Mouse (Mus musculus) kidney, postnatal 25 days (tissue): ENCODE measurements at regions not wholly inside any gene's neighbourhood (a gene's known extent, or its start where the extent isn't known, plus 50 kb on each side); places are given as distances from the start of the nearest gene placed in this dataset.

Experiments
- DNase-seq, 2 experiments: peaks; one replicate each; pipeline ENCODE4 v3.0.0; 2021; ENCODE audit warnings: mixed read lengths in 2 of 2

GRCm38 (mm10) chr6:49641256-49641655, 181.3 kb upstream of the Npy start:
- DNase-seq, result no peak

DNA sequence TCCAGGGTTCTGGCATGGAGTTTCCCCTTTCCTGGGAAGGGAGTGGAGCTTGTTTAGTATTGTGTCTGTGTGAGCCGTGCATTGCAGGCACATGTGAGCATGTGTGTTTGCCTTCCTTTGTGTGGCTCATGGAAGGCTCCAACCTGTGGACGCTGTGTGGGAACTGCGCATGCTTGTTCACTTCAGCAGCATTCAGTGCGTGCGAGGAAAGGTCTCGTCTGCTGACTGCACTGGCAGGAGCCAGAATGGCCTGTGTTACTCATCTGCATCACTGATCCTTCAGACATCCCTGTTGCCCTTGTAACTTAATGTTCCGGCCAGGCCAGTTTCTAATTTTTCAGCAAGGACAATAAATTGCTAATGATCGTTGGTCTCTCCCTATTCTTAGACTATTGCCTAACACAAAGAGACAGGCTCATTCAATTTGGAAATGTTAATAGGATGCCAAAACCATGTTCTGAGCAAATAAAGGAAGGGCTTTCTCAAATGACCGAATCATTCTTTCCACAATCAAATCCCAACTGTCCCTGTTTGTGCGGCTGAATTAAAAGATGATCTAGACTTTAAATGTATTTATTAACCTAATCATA, 167.9 kb upstream of the Npy start:
- no peak for DNase-seq

- no peak for DNase-seq
Measured at GRCm38 (mm10) chr6:49655241-49655640, 167.3 kb upstream of the Npy start.

GRCm38 (mm10) chr6:49656359-49657280, 165.9 kb upstream of the Npy start:
- no peak for DNase-seq

DNA sequence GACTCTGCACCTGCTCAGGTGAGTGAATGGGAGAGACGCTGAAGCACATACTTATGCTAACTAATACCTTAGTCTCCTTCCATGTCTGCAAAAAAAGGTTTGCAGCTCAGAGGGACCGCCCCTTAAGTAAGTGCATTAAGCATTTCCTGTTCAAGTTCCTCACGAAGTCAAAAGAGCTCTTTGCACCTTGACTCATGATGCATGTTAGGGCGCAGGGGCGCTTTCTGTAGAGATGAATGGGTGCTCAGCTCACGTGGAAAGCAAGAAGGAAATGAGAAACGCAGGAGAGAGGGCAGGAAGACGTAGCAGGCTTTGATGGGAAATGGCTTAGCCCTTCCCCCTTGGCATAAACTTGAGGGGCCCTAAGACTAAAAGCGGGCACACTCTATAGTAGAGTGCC, 164.5 kb upstream of the Npy start:
- no peak for DNase-seq

DNA sequence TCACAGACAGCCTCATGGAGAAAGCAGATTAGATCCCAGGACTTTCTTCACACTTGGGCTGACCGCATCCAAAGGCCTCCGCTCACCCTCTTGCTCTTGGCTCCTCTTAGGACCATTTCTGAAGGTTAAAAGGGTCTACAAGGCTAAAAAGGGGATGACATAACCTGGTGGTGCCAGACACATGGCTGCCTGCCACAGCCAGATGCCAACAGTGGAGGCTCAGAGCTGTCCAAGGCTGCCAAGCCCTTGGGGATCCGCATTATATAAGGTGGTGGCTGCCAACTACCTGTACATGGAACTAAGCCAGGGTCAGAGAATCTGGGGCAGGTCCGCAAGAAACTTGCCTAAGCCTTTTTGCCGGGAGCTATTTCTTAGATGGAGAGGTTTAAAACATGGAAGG, 151.5 kb upstream of the Npy start:
- DNase-seq, result peak in 1 of 2 experiments; percentile 54

- no peak for DNase-seq
Measured at GRCm38 (mm10) chr6:49671912-49672311, 150.6 kb upstream of the Npy start.

- peak in 1 of 2 experiments; percentile 3 for DNase-seq
Measured at GRCm38 (mm10) chr6:49686776-49687175, 135.7 kb upstream of the Npy start.

- DNase-seq, result peak; percentile 4 to 40
Measured at GRCm38 (mm10) chr6:49692032-49692539, 130.4 kb upstream of the Npy start.

DNA sequence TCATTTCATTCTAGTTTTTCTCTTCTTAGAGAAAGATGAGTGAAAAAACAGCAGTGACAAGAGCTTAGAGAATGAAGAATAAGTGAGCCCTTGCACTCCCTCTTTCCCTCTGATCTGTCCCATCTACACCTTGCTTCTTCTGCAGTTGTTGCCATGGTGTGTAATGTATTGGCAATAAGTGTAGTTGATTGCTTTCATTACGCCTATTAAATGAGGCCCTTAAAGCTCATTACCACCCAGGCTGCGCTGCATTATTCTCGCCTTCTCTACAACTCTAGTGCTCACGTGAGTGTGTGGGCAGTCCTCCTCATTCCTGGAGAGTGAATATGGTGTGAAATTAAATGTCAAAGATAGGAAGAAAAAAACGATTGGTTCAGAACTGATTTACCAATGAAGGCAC, 127.7 kb upstream of the Npy start:
- DNase-seq, result no peak

- DNase-seq, result no peak
Measured at GRCm38 (mm10) chr6:49696990-49697389, 125.5 kb upstream of the Npy start.

- DNase-seq, result no peak
Measured at GRCm38 (mm10) chr6:49701453-49701852, 121.1 kb upstream of the Npy start.

GRCm38 (mm10) chr6:49712980-49713379, 109.5 kb upstream of the Npy start:
- DNase-seq, result no peak

- peak in 1 of 2 experiments; percentile 24 for DNase-seq
Measured at GRCm38 (mm10) chr6:49716520-49716919, 106.0 kb upstream of the Npy start.

- DNase-seq, result no peak
Measured at GRCm38 (mm10) chr6:49716945-49717344, 105.6 kb upstream of the Npy start.

DNA sequence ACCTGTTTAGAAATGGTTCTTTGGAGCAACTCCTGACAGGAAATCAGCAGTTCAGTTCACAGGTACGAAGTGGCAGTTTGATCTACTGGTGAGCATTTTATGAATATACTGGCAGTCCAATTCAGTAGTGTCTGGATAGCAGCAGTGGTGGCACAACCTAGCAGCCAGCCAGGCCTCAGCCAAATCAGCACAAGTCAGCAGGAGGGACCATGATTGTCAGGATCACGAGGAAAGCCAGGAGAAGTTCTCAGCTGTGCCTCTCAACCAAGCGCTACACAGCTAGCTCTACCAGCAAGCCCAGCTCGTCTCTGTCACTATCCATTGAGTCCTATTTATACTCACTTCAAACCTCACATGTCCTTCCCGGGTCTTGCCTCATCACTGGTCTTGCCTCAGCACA, 89.3 kb upstream of the Npy start:
- no peak for DNase-seq

- DNase-seq, result no peak
Measured at GRCm38 (mm10) chr6:49743157-49743556, 79.4 kb upstream of the Npy start.

GRCm38 (mm10) chr6:49745301-49745700, 77.2 kb upstream of the Npy start:
- no peak for DNase-seq

DNA sequence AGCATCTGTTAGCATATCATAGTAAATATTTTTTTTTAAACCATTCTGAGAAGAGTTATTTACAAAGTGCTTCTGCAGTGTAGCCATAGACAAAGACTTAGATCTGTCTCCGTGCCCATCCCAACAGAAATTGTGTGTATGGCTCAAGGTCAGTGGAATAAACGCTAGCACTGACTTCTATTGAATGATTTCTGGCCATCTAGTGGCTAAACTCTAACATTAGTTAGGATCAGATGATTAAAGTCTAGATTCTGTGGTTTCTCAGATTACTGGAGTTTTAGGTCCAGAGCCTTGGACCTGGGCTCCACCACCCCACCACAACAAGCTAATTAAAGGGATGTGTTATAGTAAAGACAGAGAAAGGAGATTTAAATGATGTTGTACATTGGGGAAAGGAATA, 72.0 kb upstream of the Npy start:
- DNase-seq, result no peak

DNA sequence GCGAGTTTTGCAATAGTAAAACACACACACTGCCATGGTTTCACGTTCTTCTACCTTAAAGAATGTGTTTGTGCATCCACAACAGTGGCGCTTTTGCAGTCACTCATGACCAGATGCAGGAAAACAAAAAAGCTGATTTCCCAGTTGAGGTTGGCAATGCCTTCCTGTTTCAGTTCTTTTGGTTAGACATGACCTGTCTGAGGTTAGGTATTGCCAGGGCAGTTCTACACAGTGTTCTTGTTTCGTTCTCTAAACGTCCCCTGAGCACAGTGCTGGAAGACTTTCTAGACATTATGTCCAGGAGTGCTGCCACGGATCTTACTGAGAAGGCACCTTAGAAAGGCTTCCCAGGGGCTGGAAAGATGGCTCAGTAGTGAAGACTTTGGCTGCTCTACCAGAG, 62.9 kb upstream of the Npy start:
- no peak for DNase-seq

DNA sequence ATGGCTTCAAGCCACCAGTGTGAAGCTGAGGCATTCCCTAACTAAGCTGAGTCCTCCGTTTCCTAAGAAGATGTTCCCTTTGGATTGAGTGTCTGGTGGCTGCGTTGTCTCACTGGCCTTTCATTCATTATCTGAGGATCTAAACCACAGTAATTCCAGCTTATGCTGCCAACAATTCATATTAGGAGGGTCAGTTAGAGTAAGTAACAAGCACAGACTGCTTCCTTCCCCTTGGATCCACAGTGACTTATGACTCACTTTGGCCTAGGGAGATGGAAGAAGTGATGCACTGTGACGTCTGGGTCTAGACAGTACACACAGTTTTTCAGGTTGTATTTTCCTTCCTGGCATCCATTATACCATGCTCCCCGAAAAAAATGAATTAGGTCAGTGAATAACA, 57.8 kb upstream of the Npy start:
- DNase-seq, result no peak

GRCm38 (mm10) chr6:49769904-49770720, 52.4 kb upstream of the Npy start:
- no peak for DNase-seq
